ENCODE assay signal across 23 mouse cellular contexts in genomic region chr11:70919524-70919923, GRCm38 (mm10).
"Had no signal": no experiment of that assay in that cellular context is flagged by ENCODE, and none has a peak within 500 bp of the region (broad histone marks: within the 10 kb centered on the region; RNA-seq: fewer than 3 reads in every experiment).

No protein-coding gene starts in this region.

- H3K27ac ChIP-seq: gastrocnemius, adult 2 months; heart, adult 2 months; hindbrain, embryonic 10.5 days; hindbrain, embryonic 12.5 days; hindbrain, embryonic 14.5 days; intestine, embryonic 15.5 days; layer of hippocampus, adult 2 months; limb, embryonic 10.5 days; limb, embryonic 12.5 days; liver, embryonic 13.5 days; liver, embryonic 15.5 days had no signal

- DNase-seq: gastrocnemius, adult 2 months; gastrocnemius, postnatal 10 days; gastrocnemius, postnatal 25 days; heart, adult 2 months; heart, postnatal 10 days; heart, postnatal 4 days; liver; liver, embryonic 13.5 days; liver, postnatal 0 days; lung, adult 2 months had no signal

- H3K9me3 ChIP-seq: heart, embryonic 12.5 days; hindbrain, embryonic 10.5 days; hindbrain, embryonic 12.5 days; intestine, embryonic 15.5 days; limb, embryonic 10.5 days; limb, embryonic 12.5 days; liver, embryonic 13.5 days; liver, embryonic 15.5 days had no signal

- H3K4me2 ChIP-seq: heart, embryonic 12.5 days; hindbrain, embryonic 12.5 days; hindbrain, embryonic 14.5 days; intestine, embryonic 15.5 days; limb, embryonic 12.5 days; liver, embryonic 11.5 days; liver, embryonic 13.5 days; liver, embryonic 15.5 days had no signal

- ATAC-seq: hindbrain, embryonic 16.5 days; inflammation-experienced regulatory T-cells, adult 6 months; intestine, embryonic 15.5 days; liver, postnatal 0 days had no signal

- H3K4me3 ChIP-seq: gastrocnemius, adult 2 months; heart, adult 2 months; heart, embryonic 12.5 days; hindbrain, embryonic 10.5 days; hindbrain, embryonic 12.5 days; intestine, embryonic 15.5 days; layer of hippocampus, adult 2 months; left cerebral cortex, adult 2 months; limb, embryonic 10.5 days; limb, embryonic 12.5 days; liver, embryonic 13.5 days; liver, embryonic 15.5 days had no signal

- H3K4me1 ChIP-seq: heart, embryonic 12.5 days; hindbrain, embryonic 10.5 days; hindbrain, embryonic 12.5 days; intestine, embryonic 15.5 days; limb, embryonic 10.5 days; limb, embryonic 12.5 days; liver, embryonic 13.5 days; liver, embryonic 15.5 days had no signal

- H3K27me3 ChIP-seq: heart, embryonic 12.5 days; hindbrain, embryonic 12.5 days; intestine, embryonic 15.5 days; limb, embryonic 12.5 days; liver, embryonic 13.5 days; liver, embryonic 15.5 days had no signal

- H3K9ac ChIP-seq: heart, embryonic 12.5 days; hindbrain, embryonic 12.5 days; hindbrain, embryonic 14.5 days; intestine, embryonic 15.5 days; limb, embryonic 12.5 days; liver, embryonic 13.5 days; liver, embryonic 15.5 days; liver, postnatal 0 days had no signal
